Mouse (Mus musculus): Measurements from ENCODE around the gene As3mt. TPM values are rescaled to one million over a fixed set of nuclear protein-coding genes. Genes with fewer than 3 reads are reported as not detected.

As3mt gene
- polyA plus RNA-seq, 1 experiment: 43.7 TPM

DNA sequence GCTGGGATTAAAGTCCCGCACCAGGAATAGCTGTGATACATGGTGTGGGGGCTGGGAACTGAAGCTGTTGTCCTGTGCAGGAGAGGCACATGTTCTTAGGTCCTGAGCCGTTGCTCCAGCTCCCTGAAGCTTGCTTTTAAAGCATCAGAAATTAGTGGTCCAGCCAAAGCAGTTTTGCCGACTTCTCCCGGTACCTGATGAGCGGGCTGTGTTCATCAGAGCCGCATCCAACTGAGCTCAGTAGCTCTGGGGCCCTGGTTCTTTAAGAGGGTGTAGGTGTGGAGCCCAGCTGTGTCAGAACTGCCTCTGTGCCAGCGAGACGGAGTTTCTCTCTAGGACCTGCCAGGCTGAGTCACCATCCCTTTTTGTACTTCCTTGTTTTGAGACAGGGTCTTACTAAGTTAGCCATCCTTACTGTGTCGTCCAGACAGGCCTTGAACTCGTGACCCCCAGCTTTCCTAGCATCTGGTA, 8.2 kb upstream of the As3mt start:
- TF ChIP-seq CTCF (conservative IDR thresholded peaks at IDR 0.05; ENCODE audit: insufficient read depth, insufficient read length, low read depth, low read length) (no peak), POLR2A (IDR thresholded peaks at IDR 0.05; ENCODE audit: low read depth, low read length) (no peak)
- no peak overlapping the region for H3K4me3 ChIP-seq (ENCODE audit: insufficient read depth, low read depth, low read length)
- DNase-seq: no peak
- 76% methylated on average over 10 of the region's 10 CpGs for WGBS
- no peaks in the 10 kb centered on the region for H3K27me3 ChIP-seq (replicated peaks; ENCODE audit: control insufficient read depth, insufficient read depth, low read length)
- H3K4me1 ChIP-seq (ENCODE audit: control insufficient read depth, insufficient read depth, low read length): peaks cover 5% of the 10 kb centered on the region; the same call in 1 of the 2 replicates
- H3K27ac ChIP-seq (ENCODE audit: insufficient read depth, low read depth, low read length): no peak overlapping the region
- no peaks in the 10 kb centered on the region for H3K36me3 ChIP-seq (ENCODE audit: control insufficient read depth, insufficient read depth, low read length)

- whole genome bisulfite sequencing: 46% methylated on average over 9 of the region's 9 CpGs
- Histone ChIP-seq H3K27me3 (replicated peaks; ENCODE audit: control insufficient read depth, insufficient read depth, low read length) (no peaks in the 10 kb centered on the region), H3K36me3 (ENCODE audit: control insufficient read depth, insufficient read depth, low read length) (no peaks in the 10 kb centered on the region), H3K27ac (ENCODE audit: insufficient read depth, low read depth, low read length) (no peak overlapping the region), H3K4me1 (ENCODE audit: control insufficient read depth, insufficient read depth, low read length) (peaks cover 5% of the 10 kb centered on the region; the same call in 1 of the 2 replicates), H3K4me3 (ENCODE audit: insufficient read depth, low read depth, low read length) (no peak overlapping the region)
- no peak for TF ChIP-seq CTCF (conservative IDR thresholded peaks at IDR 0.05; ENCODE audit: insufficient read depth, insufficient read length, low read depth, low read length)
- no peak for TF ChIP-seq POLR2A (IDR thresholded peaks at IDR 0.05; ENCODE audit: low read depth, low read length)
- peak; percentile 67 for DNase-seq
Measured at GRCm38 (mm10) chr19:46701156-46701555, 6.1 kb upstream of the As3mt start.

DNA sequence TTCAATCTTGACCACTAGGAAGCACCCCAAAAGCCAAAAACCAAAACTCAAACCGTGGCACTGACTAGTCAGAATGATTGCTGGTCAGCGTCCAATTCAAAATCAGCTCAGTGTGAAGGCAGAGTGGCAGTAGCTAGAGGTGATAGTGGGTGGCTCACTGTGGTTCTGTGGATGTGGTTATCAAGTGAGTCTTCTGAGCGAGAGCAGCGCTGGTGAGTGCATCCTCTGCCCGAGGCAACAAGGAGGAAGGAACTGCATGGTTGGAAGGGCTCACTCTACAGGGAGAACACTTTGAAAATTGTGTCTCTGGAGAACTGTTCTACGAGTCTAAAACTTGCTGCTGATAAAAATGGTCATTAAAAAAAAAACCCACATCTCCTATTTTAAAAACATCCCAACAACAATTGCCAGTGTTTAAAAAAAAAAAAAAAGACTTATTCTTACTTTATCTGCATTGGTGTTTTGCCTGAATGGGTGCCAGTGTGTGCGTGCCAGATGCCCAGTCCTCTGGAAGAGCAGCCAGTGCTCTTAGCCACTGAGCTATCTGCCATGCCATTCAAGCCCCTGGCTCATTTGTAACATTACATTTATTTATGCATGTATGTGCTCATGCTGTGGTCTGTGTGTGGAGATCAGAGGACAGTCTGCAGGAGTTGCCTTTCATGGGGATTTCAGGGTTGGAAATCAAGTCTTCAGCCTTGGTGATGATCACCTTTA, 1.3 kb upstream of the As3mt start:
- Histone ChIP-seq H3K27me3 (replicated peaks; ENCODE audit: control insufficient read depth, insufficient read depth, low read length) (no peaks in the 10 kb centered on the region), H3K27ac (ENCODE audit: insufficient read depth, low read depth, low read length) (no peak overlapping the region), H3K36me3 (ENCODE audit: control insufficient read depth, insufficient read depth, low read length) (no peaks in the 10 kb centered on the region), H3K4me3 (ENCODE audit: insufficient read depth, low read depth, low read length) (no peak overlapping the region), H3K4me1 (ENCODE audit: control insufficient read depth, insufficient read depth, low read length) (peaks cover 11% of the 10 kb centered on the region; the same call in 1 of the 2 replicates)
- 64% methylated on average over 7 of the region's 7 CpGs for WGBS
- TF ChIP-seq CTCF (conservative IDR thresholded peaks at IDR 0.05; ENCODE audit: insufficient read depth, insufficient read length, low read depth, low read length): no peak
- no peak for TF ChIP-seq POLR2A (IDR thresholded peaks at IDR 0.05; ENCODE audit: low read depth, low read length)
- DNase-seq: no peak

- Histone ChIP-seq H3K4me1 (ENCODE audit: control insufficient read depth, insufficient read depth, low read length) (peaks cover 8% of the 10 kb centered on the region; the same call in 1 of the 2 replicates), H3K27me3 (replicated peaks; ENCODE audit: control insufficient read depth, insufficient read depth, low read length) (no peaks in the 10 kb centered on the region), H3K4me3 (ENCODE audit: insufficient read depth, low read depth, low read length) (no peak overlapping the region; the same call in 1 of the 2 replicates), H3K36me3 (ENCODE audit: control insufficient read depth, insufficient read depth, low read length) (no peaks in the 10 kb centered on the region), H3K27ac (ENCODE audit: insufficient read depth, low read depth, low read length) (peak overlapping the region; percentile 6)
- DNase-seq: no peak
- no peak for TF ChIP-seq POLR2A (IDR thresholded peaks at IDR 0.05; ENCODE audit: low read depth, low read length)
- no peak for TF ChIP-seq CTCF (conservative IDR thresholded peaks at IDR 0.05; ENCODE audit: insufficient read depth, insufficient read length, low read depth, low read length)
- WGBS: 59% methylated on average over 9 of the region's 9 CpGs
Measured at GRCm38 (mm10) chr19:46706540-46707295, 540 bp upstream of the As3mt start.

DNA sequence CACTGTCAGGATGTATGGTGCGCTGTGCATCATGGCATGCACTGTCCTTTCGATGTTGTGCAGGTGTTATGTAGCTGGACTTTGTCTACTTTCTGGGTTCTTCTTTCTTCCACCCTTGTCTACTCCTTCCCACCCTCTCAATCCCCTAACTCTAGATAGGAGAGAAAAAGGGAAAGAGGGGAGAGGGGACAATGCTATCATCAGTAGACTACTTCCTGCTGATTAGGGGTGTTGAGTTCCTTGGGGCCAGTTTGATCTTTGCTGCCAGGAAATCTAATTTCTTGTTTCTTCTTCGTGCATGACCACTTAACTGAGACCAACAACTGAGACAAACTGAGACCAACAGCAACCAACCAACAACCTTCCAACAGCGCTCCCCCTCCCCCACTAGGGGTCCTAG, 3.4 kb downstream of the As3mt start:
- no peaks in the 10 kb centered on the region for H3K36me3 ChIP-seq (ENCODE audit: control insufficient read depth, insufficient read depth, low read length)
- no peak for DNase-seq
- no peak for TF ChIP-seq POLR2A (IDR thresholded peaks at IDR 0.05; ENCODE audit: low read depth, low read length)
- TF ChIP-seq CTCF (conservative IDR thresholded peaks at IDR 0.05; ENCODE audit: insufficient read depth, insufficient read length, low read depth, low read length): no peak
- 88% methylated on average over 4 of the region's 4 CpGs for WGBS
- no peaks in the 10 kb centered on the region for H3K27me3 ChIP-seq (replicated peaks; ENCODE audit: control insufficient read depth, insufficient read depth, low read length)
- no peak overlapping the region for H3K4me3 ChIP-seq (ENCODE audit: insufficient read depth, low read depth, low read length)
- H3K27ac ChIP-seq (ENCODE audit: insufficient read depth, low read depth, low read length): no peak overlapping the region
- H3K4me1 ChIP-seq (ENCODE audit: control insufficient read depth, insufficient read depth, low read length): peaks cover 8% of the 10 kb centered on the region; the same call in 1 of the 2 replicates

- Histone ChIP-seq H3K27ac (ENCODE audit: insufficient read depth, low read depth, low read length) (no peak overlapping the region), H3K4me3 (ENCODE audit: insufficient read depth, low read depth, low read length) (no peak overlapping the region), H3K27me3 (replicated peaks; ENCODE audit: control insufficient read depth, insufficient read depth, low read length) (no peaks in the 10 kb centered on the region), H3K36me3 (ENCODE audit: control insufficient read depth, insufficient read depth, low read length) (peaks cover 3% of the 10 kb centered on the region; the same call in 1 of the 2 replicates), H3K4me1 (ENCODE audit: control insufficient read depth, insufficient read depth, low read length) (no peaks in the 10 kb centered on the region; the same call in 1 of the 2 replicates)
- peak; percentile 35 for DNase-seq
- WGBS: 78% methylated on average over 8 of the region's 8 CpGs
- TF ChIP-seq POLR2A (IDR thresholded peaks at IDR 0.05; ENCODE audit: low read depth, low read length) (no peak), CTCF (conservative IDR thresholded peaks at IDR 0.05; ENCODE audit: insufficient read depth, insufficient read length, low read depth, low read length) (no peak)
Measured at GRCm38 (mm10) chr19:46714234-46714633, 7.0 kb downstream of the As3mt start.

- 71% methylated on average over 8 of the region's 8 CpGs for WGBS
- Histone ChIP-seq H3K27ac (ENCODE audit: insufficient read depth, low read depth, low read length) (no peak overlapping the region), H3K4me3 (ENCODE audit: insufficient read depth, low read depth, low read length) (no peak overlapping the region), H3K36me3 (ENCODE audit: control insufficient read depth, insufficient read depth, low read length) (peaks cover 3% of the 10 kb centered on the region), H3K4me1 (ENCODE audit: control insufficient read depth, insufficient read depth, low read length) (no peaks in the 10 kb centered on the region; the same call in 1 of the 2 replicates), H3K27me3 (replicated peaks; ENCODE audit: control insufficient read depth, insufficient read depth, low read length) (no peaks in the 10 kb centered on the region)
- TF ChIP-seq POLR2A (IDR thresholded peaks at IDR 0.05; ENCODE audit: low read depth, low read length) (no peak), CTCF (conservative IDR thresholded peaks at IDR 0.05; ENCODE audit: insufficient read depth, insufficient read length, low read depth, low read length) (no peak)
- DNase-seq: no peak
Measured at GRCm38 (mm10) chr19:46715016-46715415, 7.8 kb downstream of the As3mt start.

Measured in kidney, adult 2 months (tissue).